Mouse (Mus musculus) forebrain, embryonic 16.5 days (tissue): ENCODE measurements around the gene Srcin1. TPM values are rescaled to one million over a fixed set of nuclear protein-coding genes. Genes with fewer than 3 reads are reported as not detected.

Source experiments
- ATAC-seq: fragments of 200-750 bp; cut with Nextera tagmentation; 2 replicates; pipeline ENCODE4 v1.8.0; 2017; ENCODE audit warnings: mild to moderate bottlenecking, moderate library complexity
- H3K27ac ChIP-seq: fragments of 300-500 bp; sonication (generic); 2 replicates; pipeline ENCODE4 v1.5.1; 2014; ENCODE audit warnings: low read length, control low read depth
- H3K27me3 ChIP-seq: fragments of 300-500 bp; sonication (generic); replicated peaks from 2 replicates; pipeline ENCODE4 v1.6.1; 2014; ENCODE audit warnings: low read length; ENCODE audit not compliant: control insufficient read depth, insufficient read depth
- H3K36me3 ChIP-seq: fragments of 300-500 bp; sonication (generic); 2 replicates; pipeline ENCODE4 v1.6.1; 2014; ENCODE audit not compliant: control insufficient read depth, insufficient read depth
- H3K4me1 ChIP-seq: fragments of 300-500 bp; sonication (generic); replicated peaks from 2 replicates; pipeline ENCODE4 v1.6.1; 2014; ENCODE audit warnings: low read length; ENCODE audit not compliant: control insufficient read depth, insufficient read depth
- H3K4me2 ChIP-seq: fragments of 300-500 bp; sonication (generic); 2 replicates; pipeline ENCODE4 v1.6.1; 2014; ENCODE audit warnings: mild to moderate bottlenecking, low read length, control low read depth
- H3K4me3 ChIP-seq: fragments of 300-500 bp; sonication (generic); replicated peaks from 2 replicates; pipeline ENCODE4 v1.5.1; 2014; ENCODE audit warnings: mild to moderate bottlenecking, low read length, control low read depth
- H3K9ac ChIP-seq: fragments of 300-500 bp; sonication (generic); replicated peaks from 2 replicates; pipeline ENCODE4 v1.6.1; 2014; ENCODE audit warnings: low read depth, low read length, control low read depth
- H3K9me3 ChIP-seq: fragments of 300-500 bp; sonication (generic); 2 replicates; pipeline ENCODE4 v1.6.1; 2016; ENCODE audit warnings: low read length; ENCODE audit not compliant: control insufficient read depth
- WGBS: fragments of 180-500 bp; shearing (Covaris S2); extraction: QIAGEN DNeasy Blood & Tissue Kit; methylation state at CpG from one replicate; pipeline ENCODE4 v1.1.7; 2014; 5-methylcytosine and 5-hydroxymethylcytosine counted together
- polyA plus RNA-seq: library from polyadenylated mRNA; unstranded; fragments of >200 nt; fragmentation: Nextera tagmentation; extraction: Ambion mirVana; gene quantifications from 2 replicates; pipeline ENCODE4 v1.2.1, GENCODE M21; 2015

The Srcin1 gene
- polyA plus RNA-seq, 1 experiment from 2014 or later, result 9.9 TPM

- Histone ChIP-seq H3K27ac (no peak overlapping the region), H3K9me3 (no peaks in the 10 kb centered on the region), H3K4me1 (peaks cover 48% of the 10 kb centered on the region), H3K4me2 (no peak overlapping the region), H3K4me3 (no peak overlapping the region), H3K9ac (no peak overlapping the region), H3K36me3 (peaks cover 4% of the 10 kb centered on the region), H3K27me3 (peaks cover 22% of the 10 kb centered on the region)
- no peak for ATAC-seq
- WGBS, result 19% methylated on average over 20 of the region's 20 CpGs
These were observed 42.9 kb downstream of the Srcin1 start for GRCm38 (mm10) chr11:97532950-97533582.

DNA sequence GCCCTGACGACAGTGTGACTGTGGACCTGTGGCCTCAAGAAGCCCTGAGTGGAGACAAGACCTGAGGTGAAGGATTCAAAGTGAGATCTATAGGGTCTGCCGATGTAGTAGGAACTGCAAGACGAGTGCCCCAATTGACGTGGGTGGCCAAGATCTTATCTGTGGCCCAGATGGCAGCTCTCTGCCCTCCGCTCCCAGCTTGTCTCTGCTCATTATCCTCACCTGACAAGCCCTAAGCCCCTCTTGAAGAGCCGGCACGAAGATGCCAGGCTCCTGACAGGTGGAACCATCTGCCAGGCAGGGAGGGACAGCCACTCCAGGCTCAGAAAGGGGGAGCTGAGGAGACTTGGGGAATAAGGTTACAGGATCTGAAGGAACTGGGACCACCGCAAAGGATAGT, 43.6 kb downstream of the Srcin1 start:
- Histone ChIP-seq H3K36me3 (peaks cover 4% of the 10 kb centered on the region), H3K4me3 (no peak overlapping the region), H3K27ac (no peak overlapping the region), H3K4me1 (peaks cover 42% of the 10 kb centered on the region), H3K9ac (no peak overlapping the region), H3K4me2 (no peak overlapping the region), H3K27me3 (peaks cover 20% of the 10 kb centered on the region), H3K9me3 (no peaks in the 10 kb centered on the region)
- no peak for ATAC-seq
- WGBS, result 40% methylated on average over 8 of the region's 8 CpGs

DNA sequence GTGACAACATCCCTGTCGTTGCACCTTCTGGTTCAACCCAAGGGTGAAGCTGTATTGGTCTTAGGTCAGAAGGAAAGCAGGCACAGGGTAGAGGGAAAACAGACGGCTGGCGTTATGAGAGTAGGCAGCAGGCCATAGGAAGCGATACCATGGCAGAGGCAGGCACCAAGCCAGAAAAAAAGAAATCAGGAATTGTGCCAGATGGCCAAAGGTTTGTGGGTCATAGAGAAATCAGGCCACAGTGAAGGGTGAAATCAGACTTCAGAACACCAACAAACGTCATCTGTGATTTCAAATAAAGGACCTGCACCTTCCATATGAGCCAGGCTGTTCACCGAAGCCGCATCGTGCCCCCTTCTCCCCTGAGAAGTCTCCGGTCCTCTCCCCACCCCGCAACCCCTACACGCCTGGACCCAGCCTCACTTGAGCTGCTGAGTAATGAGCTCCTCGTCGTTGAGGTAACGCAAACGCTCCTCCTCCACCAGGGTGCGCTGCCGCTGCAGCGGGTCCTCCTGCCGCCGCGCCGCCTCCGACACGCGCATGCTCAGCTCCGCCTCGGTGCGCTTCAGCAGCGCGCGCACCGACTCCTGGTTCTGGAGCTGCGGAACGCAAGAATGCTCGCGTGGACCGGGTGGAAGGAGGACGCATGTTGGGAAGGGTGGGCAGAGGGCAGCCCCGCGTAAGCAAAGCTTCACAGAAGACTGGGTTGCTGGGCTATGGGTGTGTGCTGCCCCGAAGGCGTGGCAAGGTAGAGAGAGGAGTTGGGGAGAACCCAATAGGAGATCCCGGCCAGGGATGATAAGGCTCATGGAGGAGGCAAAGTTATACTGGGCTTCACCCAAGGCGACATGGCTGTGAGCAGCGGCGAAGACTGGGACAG, 44.4 kb downstream of the Srcin1 start:
- Histone ChIP-seq H3K27me3 (peaks cover 20% of the 10 kb centered on the region), H3K9me3 (no peaks in the 10 kb centered on the region), H3K36me3 (peaks cover 4% of the 10 kb centered on the region), H3K4me3 (peak overlapping the region; percentile 34), H3K4me2 (peak overlapping the region; percentile 70), H3K9ac (peak overlapping the region; percentile 53), H3K27ac (no peak overlapping the region; the same call in 1 of the 2 replicates), H3K4me1 (peaks cover 35% of the 10 kb centered on the region)
- peak; percentile 82 for ATAC-seq
- 6% methylated on average over 46 of the region's 46 CpGs for WGBS

DNA sequence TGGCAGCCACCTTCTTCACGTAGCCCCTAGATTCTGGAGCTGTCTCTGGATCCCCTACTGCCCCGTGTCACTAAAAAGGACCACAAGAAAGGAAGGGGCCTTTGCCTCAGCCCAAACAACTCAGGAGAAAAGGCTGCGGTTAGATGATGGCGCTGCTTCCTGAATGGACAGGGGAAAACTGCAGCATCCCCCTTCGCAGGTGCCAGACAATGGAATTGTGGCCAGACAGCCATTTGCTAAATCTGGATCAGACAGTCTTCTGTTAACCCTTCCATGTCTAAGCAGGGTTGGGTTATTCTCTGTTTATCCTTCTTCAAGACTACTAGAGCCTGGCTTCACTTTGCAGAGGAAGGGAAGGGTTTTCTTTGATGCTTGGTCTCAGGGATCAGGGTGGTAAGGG, 45.0 kb downstream of the Srcin1 start:
- H3K27me3 ChIP-seq, result peaks cover 15% of the 10 kb centered on the region
- H3K4me2 ChIP-seq, result no peak overlapping the region
- peaks cover 29% of the 10 kb centered on the region for H3K4me1 ChIP-seq
- WGBS, result 60% methylated on average over 5 of the region's 5 CpGs
- H3K9me3 ChIP-seq, result no peaks in the 10 kb centered on the region
- H3K36me3 ChIP-seq, result peaks cover 8% of the 10 kb centered on the region
- no peak overlapping the region for H3K9ac ChIP-seq
- H3K27ac ChIP-seq, result no peak overlapping the region
- no peak for ATAC-seq
- H3K4me3 ChIP-seq, result no peak overlapping the region

DNA sequence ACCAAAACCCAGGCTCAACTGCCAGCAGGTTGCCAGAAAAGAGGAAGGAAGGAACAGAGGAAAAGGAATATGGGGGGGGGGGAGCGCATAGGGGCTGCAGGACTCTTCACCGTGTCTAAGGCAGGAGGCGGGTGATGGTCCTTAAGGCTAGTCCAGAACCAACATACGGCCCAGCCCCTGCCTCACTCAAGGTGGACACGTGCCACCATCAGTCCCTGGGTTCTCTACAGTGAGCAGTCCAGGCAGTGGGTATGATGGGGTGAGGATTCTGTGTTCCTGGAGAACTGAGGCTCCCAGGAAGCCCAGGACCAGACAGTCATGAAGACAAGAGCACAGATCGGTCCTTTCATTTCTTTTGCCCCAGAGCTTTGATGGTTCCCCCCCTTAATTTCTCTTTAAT, 45.9 kb downstream of the Srcin1 start:
- Histone ChIP-seq H3K4me2 (no peak overlapping the region), H3K4me3 (no peak overlapping the region), H3K9me3 (no peaks in the 10 kb centered on the region), H3K36me3 (peaks cover 11% of the 10 kb centered on the region), H3K9ac (no peak overlapping the region), H3K4me1 (peaks cover 27% of the 10 kb centered on the region), H3K27me3 (peaks cover 10% of the 10 kb centered on the region), H3K27ac (no peak overlapping the region)
- ATAC-seq, result no peak
- 84% methylated on average over 6 of the region's 6 CpGs for WGBS

DNA sequence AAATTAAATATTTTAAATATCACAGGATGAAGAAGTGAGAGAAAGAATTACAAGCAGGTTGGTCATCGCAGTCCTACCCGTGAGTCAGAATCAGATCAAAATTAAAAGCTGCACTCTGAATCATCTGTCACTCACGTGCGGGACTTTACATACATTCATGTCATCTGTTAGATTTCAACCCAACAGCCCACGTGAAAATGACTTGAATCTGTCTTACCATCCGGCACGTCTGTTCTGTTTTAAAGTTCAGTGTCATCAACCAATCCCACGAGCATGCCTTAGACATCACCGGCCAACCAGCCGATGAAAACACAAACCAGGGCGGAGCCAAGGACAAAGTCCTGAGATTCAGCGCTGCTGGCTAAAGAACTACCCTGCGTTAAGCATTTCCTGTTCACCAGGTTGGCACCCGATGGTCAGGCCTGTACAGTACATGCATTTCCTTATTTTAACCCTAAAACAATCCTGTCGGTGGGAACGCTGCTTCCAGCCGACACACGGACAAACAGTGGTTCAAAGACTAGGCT, 47.6 kb downstream of the Srcin1 start:
- H3K9me3 ChIP-seq, result no peaks in the 10 kb centered on the region
- peaks cover 8% of the 10 kb centered on the region; the same call in 1 of the 2 replicates for H3K36me3 ChIP-seq
- ATAC-seq, result no peak
- no peak overlapping the region for H3K27ac ChIP-seq
- no peak overlapping the region for H3K9ac ChIP-seq
- H3K27me3 ChIP-seq, result peaks cover 5% of the 10 kb centered on the region
- H3K4me1 ChIP-seq, result peaks cover 18% of the 10 kb centered on the region
- no peak overlapping the region for H3K4me2 ChIP-seq
- 83% methylated on average over 18 of the region's 18 CpGs for WGBS
- H3K4me3 ChIP-seq, result no peak overlapping the region

DNA sequence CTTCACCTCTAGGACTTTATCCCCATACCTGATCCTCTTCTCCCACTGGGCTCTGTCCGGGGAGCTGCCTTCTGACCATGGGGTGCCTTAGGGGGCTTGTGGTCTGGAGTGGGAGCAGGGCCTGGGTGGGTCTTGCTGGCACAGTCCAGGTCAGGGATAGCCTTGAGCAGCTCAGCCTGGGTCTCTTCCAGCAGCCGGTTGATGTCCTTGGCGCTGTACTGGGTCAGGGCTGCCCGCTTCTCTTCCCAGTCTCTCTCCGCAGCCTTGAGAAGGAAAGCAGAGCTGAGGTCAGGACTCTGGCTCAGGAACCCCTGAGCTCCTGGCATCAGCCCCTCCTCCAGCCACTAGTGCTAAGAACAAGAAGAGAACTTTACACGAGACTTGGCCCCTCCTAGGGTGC, 50.7 kb downstream of the Srcin1 start:
- no peaks in the 10 kb centered on the region for H3K4me1 ChIP-seq
- H3K4me3 ChIP-seq, result no peak overlapping the region
- peaks cover 18% of the 10 kb centered on the region for H3K36me3 ChIP-seq
- no peaks in the 10 kb centered on the region for H3K9me3 ChIP-seq
- no peak overlapping the region for H3K4me2 ChIP-seq
- no peak for ATAC-seq
- 89% methylated on average over 6 of the region's 6 CpGs for WGBS
- no peaks in the 10 kb centered on the region for H3K27me3 ChIP-seq
- no peak overlapping the region for H3K9ac ChIP-seq
- no peak overlapping the region for H3K27ac ChIP-seq

DNA sequence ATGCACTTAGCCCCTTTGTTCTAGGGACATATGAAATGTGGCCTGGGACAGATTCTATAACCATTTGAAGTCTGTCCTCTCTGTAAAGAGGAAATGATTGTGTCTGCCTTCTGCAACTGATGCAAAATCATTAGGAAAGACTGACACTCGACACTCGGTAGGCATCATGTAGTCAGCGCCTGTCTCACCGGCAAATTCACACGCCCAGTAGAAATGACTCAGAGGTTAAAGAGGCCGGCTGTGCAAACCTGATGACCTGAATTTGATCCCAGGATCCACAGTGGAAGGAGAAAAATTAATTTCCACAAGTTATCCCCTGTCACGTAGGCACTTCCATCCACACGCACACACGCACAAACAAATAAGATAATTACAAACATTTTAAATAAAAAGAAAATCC, 51.7 kb downstream of the Srcin1 start:
- Histone ChIP-seq H3K4me1 (no peaks in the 10 kb centered on the region), H3K36me3 (peaks cover 18% of the 10 kb centered on the region), H3K9me3 (no peaks in the 10 kb centered on the region), H3K27me3 (no peaks in the 10 kb centered on the region), H3K9ac (no peak overlapping the region), H3K27ac (no peak overlapping the region), H3K4me2 (no peak overlapping the region), H3K4me3 (no peak overlapping the region)
- ATAC-seq, result no peak
- 68% methylated on average over 9 of the region's 9 CpGs for WGBS

DNA sequence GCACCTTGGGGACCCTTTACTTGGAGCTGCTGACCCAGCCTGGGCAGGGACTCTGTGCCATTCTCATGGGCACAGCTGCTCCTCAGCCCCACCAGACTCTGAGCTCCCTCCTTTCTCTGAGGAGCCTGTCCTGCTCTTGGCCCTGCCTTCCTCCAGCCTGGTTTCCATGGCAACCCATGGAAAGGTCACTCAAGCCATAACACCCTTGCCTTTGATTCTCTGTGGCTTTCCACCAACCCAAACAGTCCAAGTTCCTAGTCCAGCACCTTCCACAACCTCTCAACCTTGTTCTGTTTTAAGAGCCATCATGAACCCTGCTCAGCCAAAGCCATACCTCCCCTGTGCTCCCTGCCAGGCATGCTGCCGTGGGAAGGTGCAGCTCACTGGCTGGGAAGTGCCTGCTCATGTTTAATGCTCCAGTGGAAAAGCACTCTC, 52.1 kb downstream of the Srcin1 start:
- Histone ChIP-seq H3K27me3 (no peaks in the 10 kb centered on the region), H3K4me3 (no peak overlapping the region), H3K9ac (no peak overlapping the region), H3K9me3 (no peaks in the 10 kb centered on the region), H3K27ac (no peak overlapping the region), H3K36me3 (peaks cover 18% of the 10 kb centered on the region), H3K4me2 (no peak overlapping the region), H3K4me1 (no peaks in the 10 kb centered on the region)
- 0% methylated on average over 1 of the region's 1 CpGs for WGBS
- no peak for ATAC-seq
